Mouse (Mus musculus) retina, postnatal 1 day (tissue): ENCODE measurements around the gene Tmem178b.

ENCODE experiments used
- DNase-seq: peaks from one replicate; pipeline ENCODE4 v3.0.0-alpha.2; 2012

Tmem178b gene

DNA sequence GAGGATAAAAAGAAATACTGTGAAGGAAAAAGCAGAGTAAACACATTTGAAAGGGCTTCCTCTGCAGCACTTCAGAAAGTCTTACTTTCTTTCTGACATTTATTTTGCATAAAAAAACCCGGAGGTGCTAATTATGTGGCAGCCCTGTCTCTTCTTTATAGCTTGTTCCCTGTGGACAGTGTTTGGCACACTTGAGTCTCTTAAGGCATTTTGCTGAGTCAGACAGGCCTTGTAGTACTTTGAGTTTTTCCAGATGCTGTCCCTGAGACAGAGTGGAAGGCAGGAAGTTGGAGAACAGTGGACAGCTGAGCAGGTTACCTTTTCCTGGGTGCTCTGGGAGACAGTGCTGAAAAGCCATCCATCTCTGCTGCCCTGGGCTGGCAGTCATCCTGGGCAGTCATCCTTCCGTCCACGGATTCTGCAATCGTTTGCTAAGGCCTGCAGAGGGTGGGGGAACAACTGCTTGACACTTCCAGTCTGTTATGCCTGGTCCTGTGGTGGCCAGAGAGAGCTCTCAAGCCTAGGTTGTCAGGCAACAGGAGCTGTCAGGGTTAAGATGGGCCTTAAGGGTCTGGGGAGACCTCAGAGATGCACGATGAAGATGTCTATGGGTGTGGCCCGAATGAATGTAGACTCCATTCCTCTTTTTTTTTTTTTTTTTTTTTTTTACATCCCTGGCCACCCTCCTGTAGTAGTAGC lies 46.1 kb downstream of the Tmem178b start:
- DNase-seq, result no peak

DNA sequence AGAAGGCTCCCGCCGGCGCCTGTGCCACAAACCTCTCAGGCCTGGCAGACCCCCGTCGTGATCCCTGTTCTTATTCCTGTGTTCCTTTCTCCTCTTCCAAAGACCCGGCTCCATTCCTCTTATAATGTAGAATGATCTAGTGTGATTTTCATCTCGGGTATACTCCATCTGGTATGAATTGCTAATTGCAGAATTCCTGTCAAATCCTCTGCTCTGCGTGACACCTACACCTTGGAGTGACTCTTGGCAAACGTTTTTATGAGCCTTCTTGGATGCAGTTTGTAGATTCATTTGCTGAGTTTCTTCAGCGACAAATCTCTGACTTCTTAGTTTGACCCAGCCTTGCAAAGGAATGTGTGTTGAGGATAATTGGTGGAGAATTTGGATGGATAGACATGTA lies 53.4 kb downstream of the Tmem178b start:
- no peak for DNase-seq

DNA sequence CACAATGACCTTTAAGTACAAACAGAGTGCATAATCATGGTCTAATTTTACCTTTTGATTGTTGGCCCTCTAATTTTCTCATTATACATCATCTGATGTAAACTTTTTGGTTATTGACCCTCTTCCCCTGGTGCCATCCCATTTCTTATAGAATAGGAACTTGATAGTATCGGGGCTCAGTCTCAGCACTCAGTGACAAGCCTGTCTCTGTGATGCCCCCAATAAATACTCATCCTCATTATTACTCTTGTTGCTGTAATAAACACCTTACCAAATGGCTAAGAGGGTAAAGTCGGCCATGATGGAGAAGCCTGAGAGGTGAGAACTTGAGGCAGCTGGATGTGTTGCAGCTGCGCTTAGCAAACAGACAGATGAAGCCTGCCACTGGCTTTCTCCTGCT lies 63.5 kb downstream of the Tmem178b start:
- DNase-seq, result no peak

DNA sequence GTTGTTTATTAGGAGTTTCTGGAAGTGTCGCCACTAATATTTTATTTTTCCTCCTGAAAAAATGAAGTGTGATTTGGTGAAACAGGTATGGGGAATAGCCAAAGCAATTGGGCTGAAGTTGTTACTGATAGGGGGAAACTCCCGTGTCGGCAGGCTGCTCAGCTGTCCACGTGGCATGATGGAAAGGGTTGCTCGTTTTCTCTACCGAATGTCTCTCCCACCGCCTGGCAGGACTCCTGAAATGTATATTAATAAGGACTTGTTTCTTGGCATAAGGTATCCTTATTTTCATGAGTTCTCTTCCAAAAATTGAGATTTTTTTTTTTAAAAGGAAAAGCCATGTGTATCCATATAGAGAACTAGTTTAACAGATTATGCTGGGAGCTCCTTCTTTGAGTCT lies 67.8 kb downstream of the Tmem178b start:
- DNase-seq, result no peak

DNA sequence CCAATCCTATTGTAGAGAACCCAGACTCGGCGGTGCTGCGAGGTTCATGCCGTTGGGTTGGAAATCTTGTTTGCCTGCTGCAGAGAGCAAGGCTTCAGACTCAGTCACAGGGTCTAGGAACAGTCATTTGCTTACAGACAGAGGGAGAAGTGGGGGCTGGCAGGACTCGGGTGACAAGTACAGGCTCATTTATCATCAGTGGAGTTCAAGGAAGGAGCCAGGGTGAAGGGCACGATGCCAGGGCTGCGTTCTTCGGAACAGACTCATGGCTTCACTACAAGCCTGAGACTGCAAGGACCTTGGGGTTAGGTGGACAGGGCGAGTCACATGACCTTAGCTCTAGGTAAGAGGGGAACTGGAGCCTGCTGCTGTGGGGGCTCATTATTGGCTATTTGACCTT lies 71.8 kb downstream of the Tmem178b start:
- no peak for DNase-seq

- DNase-seq, result no peak
These were observed 72.8 kb downstream of the Tmem178b start for GRCm38 (mm10) chr6:39945670-39946440.

GRCm38 (mm10) chr6:39946601-39947000 lies 73.5 kb downstream of the Tmem178b start:
- no peak for DNase-seq

GRCm38 (mm10) chr6:39953951-39954350 lies 80.9 kb downstream of the Tmem178b start:
- no peak for DNase-seq

- DNase-seq, result no peak
These were observed 82.1 kb downstream of the Tmem178b start for GRCm38 (mm10) chr6:39955211-39955610.

- no peak for DNase-seq
These were observed 91.5 kb downstream of the Tmem178b start for GRCm38 (mm10) chr6:39964606-39965005.

GRCm38 (mm10) chr6:39970281-39970680 lies 97.2 kb downstream of the Tmem178b start:
- no peak for DNase-seq

DNA sequence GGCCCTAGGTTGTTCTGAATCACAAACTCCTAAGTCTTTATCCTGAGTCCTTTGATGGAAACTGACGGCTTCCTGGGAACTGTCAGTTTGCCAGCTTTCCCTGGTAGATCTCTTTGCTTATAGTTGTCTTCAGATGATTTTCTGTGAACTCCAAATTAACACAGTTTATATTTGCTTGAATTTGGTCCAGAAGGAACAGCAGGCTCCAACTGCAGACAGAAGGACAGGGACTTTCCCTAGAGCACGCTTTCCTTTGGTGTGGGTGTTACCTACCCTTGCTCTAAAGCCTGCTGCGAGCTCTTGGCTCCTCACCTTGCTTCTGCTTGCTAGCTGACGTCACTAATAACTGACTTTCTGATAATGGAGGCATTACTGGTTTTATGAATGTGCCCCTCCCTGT lies 105.9 kb downstream of the Tmem178b start:
- no peak for DNase-seq

GRCm38 (mm10) chr6:39990772-39991171 lies 117.7 kb downstream of the Tmem178b start:
- DNase-seq, result no peak

GRCm38 (mm10) chr6:39991922-39992321 lies 118.9 kb downstream of the Tmem178b start:
- DNase-seq, result peak; percentile 12

DNA sequence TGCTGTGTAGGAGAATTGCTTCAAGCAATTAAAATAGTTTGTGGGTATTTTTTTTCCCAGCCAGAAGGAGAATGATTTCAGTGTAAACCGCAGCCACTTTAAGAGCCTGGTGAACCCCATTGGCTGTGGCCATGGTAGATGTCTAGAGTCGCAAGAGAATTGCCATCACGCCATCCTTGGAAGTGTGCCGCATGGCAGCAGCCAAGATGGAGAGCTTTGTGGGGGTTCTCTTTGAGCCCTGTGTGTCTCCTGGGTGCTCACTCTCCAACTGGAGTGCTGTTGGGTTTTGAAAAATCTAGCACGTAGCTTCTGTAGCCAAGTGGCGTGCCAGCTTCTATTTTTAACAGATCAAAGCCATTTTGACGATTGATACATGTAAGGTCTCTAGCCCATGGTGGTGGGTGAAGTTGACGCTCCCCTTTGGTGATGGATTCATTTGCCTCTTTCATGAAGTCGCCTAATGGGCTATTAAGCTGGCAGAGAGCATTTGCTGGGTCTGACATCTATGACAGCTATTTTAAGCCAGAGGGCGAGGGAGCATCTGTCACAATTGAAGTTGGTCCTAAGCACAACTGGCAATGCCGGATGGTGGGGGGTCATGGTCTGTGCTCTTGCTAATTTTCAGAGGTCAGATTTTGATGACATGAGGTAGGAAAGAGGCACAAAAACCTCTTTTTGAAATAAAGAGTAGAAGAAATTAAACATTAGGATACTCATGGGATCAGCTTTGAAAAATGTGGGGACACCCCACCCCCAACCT lies 133.1 kb downstream of the Tmem178b start:
- DNase-seq, result peak; percentile 38

DNA sequence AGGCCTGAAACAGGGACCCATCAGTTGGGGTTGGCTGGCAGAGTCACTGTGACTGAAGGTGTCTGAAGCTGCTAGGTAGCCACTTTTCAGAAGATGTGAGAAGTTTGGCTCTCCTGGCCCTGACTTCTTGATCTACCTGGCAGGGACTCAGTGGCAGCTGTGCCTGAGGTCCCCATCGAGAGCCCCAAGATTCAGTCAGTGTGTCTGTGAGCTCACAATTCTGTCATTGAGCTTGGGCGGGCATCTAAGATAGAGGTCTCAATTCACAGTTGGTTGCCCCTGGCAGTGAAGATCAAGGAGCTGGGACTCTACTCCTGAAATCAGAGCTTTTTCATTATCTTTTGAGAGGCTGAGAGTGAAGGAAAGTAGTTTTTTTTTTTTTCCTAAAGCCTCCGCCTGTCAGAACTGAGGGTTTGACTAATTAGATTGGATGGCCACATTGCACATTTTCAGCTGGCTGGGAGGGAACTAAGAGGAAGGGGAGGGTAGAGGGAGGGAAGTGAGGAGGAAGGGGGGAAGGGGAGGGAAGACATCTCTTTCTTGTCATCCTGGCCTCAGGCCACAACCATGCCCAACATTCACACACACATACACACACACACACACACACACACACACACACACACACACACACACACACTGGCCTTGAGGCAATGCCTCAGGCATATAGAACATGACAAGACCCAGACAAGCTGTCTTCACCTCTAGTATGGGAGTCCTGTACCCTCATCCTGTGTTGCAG lies 135.3 kb downstream of the Tmem178b start:
- peak; percentile 64 for DNase-seq

GRCm38 (mm10) chr6:40009718-40010117 lies 136.6 kb downstream of the Tmem178b start:
- DNase-seq, result no peak

DNA sequence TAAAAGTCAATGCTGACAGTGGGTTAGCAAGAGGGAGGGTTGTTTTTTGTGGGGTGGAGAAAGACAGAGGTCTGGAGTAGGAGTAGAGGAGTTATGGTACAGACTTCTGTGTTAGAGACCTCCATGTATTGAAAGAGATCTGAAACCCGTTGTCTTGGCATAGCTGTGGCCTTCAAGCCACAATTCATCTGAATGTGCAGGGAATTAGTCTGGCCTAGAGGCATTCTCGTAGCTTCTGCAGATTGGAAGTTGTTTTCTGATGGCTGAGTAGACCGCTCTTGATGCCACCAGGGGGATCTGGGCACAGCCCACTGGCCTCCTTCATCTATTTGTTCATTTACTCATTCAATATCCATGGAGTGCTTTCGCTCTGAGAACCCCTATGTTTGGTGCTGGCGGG lies 138.0 kb downstream of the Tmem178b start:
- no peak for DNase-seq

DNA sequence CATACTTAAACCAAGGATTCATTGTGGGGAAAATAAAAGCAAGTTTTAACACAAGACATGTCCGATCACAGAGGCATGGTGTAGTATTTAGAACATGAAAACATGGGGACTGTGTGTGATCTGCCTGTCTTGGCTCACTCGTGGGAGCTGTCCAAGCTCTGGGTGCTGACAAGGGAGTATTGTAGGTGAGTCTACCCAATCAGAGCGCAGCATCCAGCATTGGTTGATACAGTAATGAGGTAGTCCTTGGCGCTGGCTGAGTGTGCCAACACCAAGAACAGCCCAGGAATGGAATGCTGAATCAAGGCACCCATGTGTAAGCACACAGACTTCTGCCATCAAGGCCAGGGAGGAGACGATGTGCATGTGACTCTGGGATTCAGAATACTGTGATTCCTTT lies 138.5 kb downstream of the Tmem178b start:
- DNase-seq, result peak; percentile 38

GRCm38 (mm10) chr6:40013407-40013806 lies 140.3 kb downstream of the Tmem178b start:
- no peak for DNase-seq

DNA sequence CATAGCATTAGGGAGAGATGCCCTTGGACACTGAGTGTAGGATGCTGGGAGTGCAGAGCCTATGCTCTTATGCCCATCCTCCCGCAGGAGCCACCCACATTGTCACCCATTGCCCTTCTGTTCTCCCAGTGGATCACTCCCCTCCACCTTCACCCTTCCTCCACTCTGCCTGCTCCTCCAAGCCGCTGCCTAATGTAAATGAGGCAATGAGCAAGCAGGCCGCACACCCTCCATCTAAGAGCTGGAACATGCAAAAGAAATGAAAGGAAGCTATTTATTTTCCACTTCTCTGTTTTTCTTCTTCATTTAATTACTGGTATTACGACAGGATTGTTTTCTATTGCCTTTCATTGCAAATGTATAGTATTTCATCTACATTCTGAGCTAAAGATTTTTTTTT lies 142.1 kb downstream of the Tmem178b start:
- DNase-seq, result no peak

- peak; percentile 44 for DNase-seq
These were observed 142.8 kb downstream of the Tmem178b start for GRCm38 (mm10) chr6:40015711-40016460.
